Mouse (Mus musculus) ES-Bruce4 (cell line): ENCODE results near the gene Atp2a1. TPM values are rescaled to one million over a fixed set of nuclear protein-coding genes. Genes with fewer than 3 reads are reported as not detected.

Source experiments
- H3K27ac ChIP-seq: 2 replicates; pipeline ENCODE4 v1.5.1; 2012; ENCODE audit warnings: low read length, inconsistent platforms; ENCODE audit not compliant: insufficient read depth
- H3K27me3 ChIP-seq: 2 replicates; pipeline ENCODE4 v1.6.1; 2012; ENCODE audit warnings: mild to moderate bottlenecking, low read length, inconsistent platforms; ENCODE audit not compliant: control insufficient read depth, poor library complexity, insufficient read depth, severe bottlenecking
- H3K36me3 ChIP-seq: 2 replicates; pipeline ENCODE4 v1.6.1; 2012; ENCODE audit warnings: inconsistent platforms, mild to moderate bottlenecking, low read length, moderate library complexity; ENCODE audit not compliant: control insufficient read depth, poor library complexity, insufficient read depth, severe bottlenecking
- H3K4me1 ChIP-seq: one replicate; pipeline ENCODE4 v1.8.1; 2011; ENCODE audit warnings: low read length; ENCODE audit not compliant: control insufficient read depth, insufficient read depth
- H3K4me3 ChIP-seq: 2 replicates; pipeline ENCODE4 v1.5.1; 2011; ENCODE audit warnings: low read depth, mild to moderate bottlenecking, low read length
- H3K9ac ChIP-seq: 2 replicates; pipeline ENCODE4 v1.6.1; 2012; ENCODE audit warnings: low read depth, mild to moderate bottlenecking, inconsistent platforms; ENCODE audit not compliant: poor library complexity, severe bottlenecking
- H3K9me3 ChIP-seq: replicated peaks from 2 replicates; pipeline ENCODE4 v1.6.1; 2012; ENCODE audit warnings: mild to moderate bottlenecking, low read length, inconsistent platforms; ENCODE audit not compliant: control insufficient read depth, poor library complexity, insufficient read depth, severe bottlenecking
- CTCF ChIP-seq: IDR thresholded peaks from one replicate; pipeline ENCODE4 v1.8.1; 2011; ENCODE audit warnings: low read depth, low read length
- EP300 ChIP-seq: IDR thresholded peaks from 2 replicates; pipeline ENCODE4 v1.6.1; 2011; ENCODE audit warnings: low read depth, low read length; ENCODE audit not compliant: insufficient read depth
- POLR2A ChIP-seq: IDR thresholded peaks from one replicate; pipeline ENCODE4 v1.8.1; 2011; ENCODE audit warnings: low read length; ENCODE audit not compliant: insufficient read depth
- polyA plus RNA-seq: library from polyadenylated mRNA; stranded (reverse); fragments of >200 nt; gene quantifications from 2 replicates; pipeline ENCODE4 v1.2.4, GENCODE M21; 2011; ENCODE audit warnings: low read depth; ENCODE audit not compliant: missing spikeins, insufficient read depth, insufficient read length

Atp2a1 gene
- polyA plus RNA-seq, 1 experiment: 0.40 TPM

DNA sequence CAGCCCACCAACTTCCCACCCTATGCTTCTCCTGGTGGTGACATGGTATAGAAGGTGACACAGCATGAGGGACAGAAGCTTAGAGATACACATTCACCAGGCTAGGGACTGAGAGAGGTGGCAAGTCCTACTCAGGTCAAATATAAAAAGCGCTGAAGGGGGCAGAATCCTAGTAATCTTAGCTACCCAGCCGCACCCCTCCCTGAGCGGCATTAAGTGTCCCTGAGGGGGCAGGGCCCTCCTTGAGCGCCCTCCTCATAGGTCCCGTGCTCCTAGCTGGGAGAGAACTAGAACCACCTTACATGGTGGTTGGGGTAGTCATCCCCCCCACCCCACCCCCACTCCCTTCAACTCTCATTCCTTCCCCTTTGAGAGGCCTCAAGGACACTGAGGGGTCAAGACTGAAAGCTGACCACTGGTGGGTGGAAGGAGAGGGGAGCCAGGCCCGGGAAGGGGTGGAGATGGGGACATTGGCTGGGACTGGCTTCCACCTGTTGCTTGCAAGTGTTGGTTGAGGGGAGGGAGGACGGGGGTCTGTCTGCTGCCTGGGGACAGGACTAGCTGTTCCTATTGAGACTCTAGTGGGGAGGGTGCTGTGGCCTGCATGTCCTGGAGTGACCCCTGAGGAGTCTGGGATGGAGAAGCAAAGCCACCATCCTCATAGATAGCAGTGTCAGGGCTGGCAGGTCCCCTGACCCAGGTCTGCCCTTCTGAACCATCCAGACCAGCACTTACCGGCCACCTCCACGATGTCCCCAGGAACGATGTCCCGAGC is 3.9 kb downstream of the Atp2a1 start:
- Histone ChIP-seq H3K9ac (no peak overlapping the region), H3K27me3 (no peaks in the 10 kb centered on the region), H3K4me1 (no peaks in the 10 kb centered on the region), H3K27ac (no peak overlapping the region), H3K4me3 (no peak overlapping the region), H3K9me3 (no peaks in the 10 kb centered on the region), H3K36me3 (no peaks in the 10 kb centered on the region)
- no peak for TF ChIP-seq EP300
- no peak for TF ChIP-seq CTCF
- no peak for TF ChIP-seq POLR2A

DNA sequence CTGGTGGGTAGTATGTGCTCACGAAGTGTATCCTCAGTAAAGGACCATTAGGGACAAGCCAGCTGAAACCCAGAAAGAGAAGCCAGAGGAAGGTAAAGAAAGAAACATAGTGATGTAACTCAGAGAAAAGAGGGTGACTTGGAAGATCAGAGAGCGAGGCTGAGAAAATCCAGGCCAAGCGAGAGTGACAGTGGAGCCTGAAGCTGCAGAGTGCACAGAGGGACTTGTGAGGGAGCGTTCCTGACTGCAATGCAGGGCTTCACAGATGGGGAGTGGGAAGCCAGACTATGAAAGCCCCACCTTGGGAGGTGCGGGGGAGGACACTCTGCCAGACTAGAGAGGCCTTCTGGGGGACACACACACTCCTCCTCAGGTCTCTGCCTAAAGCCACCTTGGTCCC is 4.7 kb downstream of the Atp2a1 start:
- TF ChIP-seq EP300: no peak
- TF ChIP-seq CTCF: no peak
- TF ChIP-seq POLR2A: no peak
- H3K4me3 ChIP-seq: no peak overlapping the region
- H3K9ac ChIP-seq: no peak overlapping the region
- no peaks in the 10 kb centered on the region for H3K4me1 ChIP-seq
- no peak overlapping the region for H3K27ac ChIP-seq
- H3K27me3 ChIP-seq: no peaks in the 10 kb centered on the region
- no peaks in the 10 kb centered on the region for H3K9me3 ChIP-seq
- H3K36me3 ChIP-seq: no peaks in the 10 kb centered on the region

DNA sequence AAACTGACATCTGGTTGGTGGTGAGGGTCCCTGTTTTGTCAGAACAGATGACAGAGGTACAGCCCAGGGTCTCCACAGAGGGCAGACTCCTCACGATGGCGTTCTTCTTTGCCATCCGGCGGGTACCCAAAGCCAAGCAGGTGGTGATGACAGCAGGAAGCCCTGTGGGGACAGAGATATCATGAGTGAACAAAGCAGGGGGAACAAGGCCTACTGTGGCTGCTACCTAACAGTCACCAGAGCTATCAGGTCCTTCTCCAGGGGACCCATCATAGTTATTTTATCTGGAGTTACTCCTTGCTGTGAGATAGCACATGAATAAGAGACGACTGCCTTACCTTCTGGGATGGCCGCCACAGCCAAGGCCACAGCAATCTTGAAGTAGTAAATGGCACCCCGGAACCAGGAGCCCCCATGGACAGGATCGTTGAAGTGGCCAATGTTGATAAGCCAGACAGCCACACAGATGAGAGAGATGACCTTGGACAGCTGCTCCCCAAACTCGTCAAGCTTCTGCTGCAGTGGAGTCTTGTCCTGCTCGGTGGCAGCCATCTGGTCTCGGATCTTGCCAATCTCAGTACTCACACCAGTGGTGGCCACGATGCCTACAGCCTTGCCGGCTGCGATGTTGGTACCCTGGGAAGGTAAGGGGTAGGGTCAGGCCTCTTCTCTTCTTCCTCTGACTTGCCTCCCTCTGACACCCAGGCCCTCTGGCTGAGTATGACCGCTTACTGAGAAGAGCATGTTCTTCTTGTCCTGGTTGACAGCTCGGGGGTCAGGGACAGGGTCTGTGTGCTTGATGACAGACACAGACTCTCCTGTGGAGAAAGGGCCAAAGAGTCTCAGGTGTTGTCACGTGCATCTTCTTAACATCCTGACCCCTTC is 6.3 kb downstream of the Atp2a1 start:
- Histone ChIP-seq H3K9ac (no peak overlapping the region), H3K27me3 (no peaks in the 10 kb centered on the region), H3K9me3 (no peaks in the 10 kb centered on the region), H3K27ac (no peak overlapping the region), H3K4me1 (no peaks in the 10 kb centered on the region), H3K36me3 (no peaks in the 10 kb centered on the region), H3K4me3 (no peak overlapping the region)
- TF ChIP-seq POLR2A (no peak), EP300 (no peak), CTCF (no peak)

DNA sequence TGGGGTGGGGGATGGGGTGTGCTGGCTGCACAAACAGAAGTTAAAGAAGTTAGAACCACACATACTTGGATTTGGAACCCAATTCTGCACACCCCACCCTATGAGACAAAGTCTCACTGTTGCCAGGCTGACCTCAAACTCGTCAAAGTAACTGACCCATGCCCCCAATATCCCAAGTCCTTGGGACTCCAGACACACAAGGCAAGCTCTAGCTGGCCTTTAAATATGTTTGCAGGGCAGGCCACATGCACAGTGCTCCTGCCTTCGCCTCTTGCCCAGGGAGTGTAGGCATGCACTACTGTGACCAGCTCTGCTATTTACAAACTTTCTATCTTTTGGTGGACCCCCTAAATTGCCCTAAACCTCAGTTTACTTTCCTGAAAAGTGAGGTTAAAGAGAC is 7.7 kb downstream of the Atp2a1 start:
- H3K9ac ChIP-seq: no peak overlapping the region
- TF ChIP-seq POLR2A (no peak), CTCF (no peak), EP300 (no peak)
- no peaks in the 10 kb centered on the region for H3K4me1 ChIP-seq
- no peak overlapping the region for H3K27ac ChIP-seq
- H3K9me3 ChIP-seq: no peaks in the 10 kb centered on the region
- no peaks in the 10 kb centered on the region for H3K36me3 ChIP-seq
- no peaks in the 10 kb centered on the region for H3K27me3 ChIP-seq
- H3K4me3 ChIP-seq: no peak overlapping the region

DNA sequence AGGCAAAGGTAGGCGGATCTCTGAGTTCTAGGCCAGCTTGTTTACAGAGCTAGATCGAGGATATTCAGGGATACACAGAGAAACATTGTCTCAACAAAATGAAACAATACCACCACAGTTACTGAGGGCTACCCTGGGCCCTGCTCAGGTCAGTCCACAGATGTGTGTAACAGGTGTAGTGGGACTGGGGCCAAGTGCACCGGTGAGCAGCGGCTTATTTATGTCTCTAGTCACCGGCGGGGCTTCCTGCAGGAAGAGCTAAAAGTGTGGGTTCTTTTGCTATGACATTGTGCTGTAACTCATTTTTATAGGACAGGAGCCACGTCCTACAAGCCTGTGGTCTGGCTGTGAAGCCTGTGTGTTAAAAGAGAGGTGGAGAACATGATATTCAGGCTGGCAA is 9.0 kb downstream of the Atp2a1 start:
- no peak overlapping the region for H3K27ac ChIP-seq
- no peaks in the 10 kb centered on the region for H3K36me3 ChIP-seq
- H3K4me1 ChIP-seq: no peaks in the 10 kb centered on the region
- H3K4me3 ChIP-seq: no peak overlapping the region
- TF ChIP-seq CTCF (no peak), EP300 (no peak), POLR2A (no peak)
- no peaks in the 10 kb centered on the region for H3K27me3 ChIP-seq
- H3K9ac ChIP-seq: no peak overlapping the region
- H3K9me3 ChIP-seq: no peaks in the 10 kb centered on the region

DNA sequence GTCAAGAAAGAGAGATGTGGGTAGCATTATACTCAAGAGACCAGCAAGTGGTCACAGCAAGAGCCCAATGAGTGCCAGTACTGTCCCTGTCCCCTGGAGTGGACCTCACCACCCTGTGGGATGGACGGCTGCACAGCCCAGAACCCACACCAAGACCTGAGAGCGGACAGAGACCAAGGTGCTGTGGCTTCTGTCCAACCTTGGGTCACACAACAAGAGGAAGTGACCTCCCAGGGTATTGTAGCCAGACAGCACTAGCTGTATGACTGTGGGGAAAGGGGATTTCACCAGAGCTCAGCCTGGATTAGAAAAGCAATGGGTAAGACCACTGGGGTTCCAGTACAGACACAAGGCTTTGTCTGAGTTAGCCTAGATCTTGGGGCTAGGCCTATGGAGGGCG is 10.7 kb downstream of the Atp2a1 start:
- H3K9me3 ChIP-seq: no peaks in the 10 kb centered on the region
- no peaks in the 10 kb centered on the region for H3K27me3 ChIP-seq
- TF ChIP-seq POLR2A (no peak), EP300 (no peak), CTCF (no peak)
- no peak overlapping the region for H3K9ac ChIP-seq
- H3K36me3 ChIP-seq: no peaks in the 10 kb centered on the region
- H3K27ac ChIP-seq: no peak overlapping the region
- H3K4me1 ChIP-seq: no peaks in the 10 kb centered on the region
- H3K4me3 ChIP-seq: no peak overlapping the region
